Mouse (Mus musculus): ENCODE results near the gene Mat1a. TPM values are rescaled to one million over a fixed set of nuclear protein-coding genes. Genes with fewer than 3 reads are reported as not detected.

Mat1a gene
- not detected in 2 replicates for total RNA-seq (2017)

DNA sequence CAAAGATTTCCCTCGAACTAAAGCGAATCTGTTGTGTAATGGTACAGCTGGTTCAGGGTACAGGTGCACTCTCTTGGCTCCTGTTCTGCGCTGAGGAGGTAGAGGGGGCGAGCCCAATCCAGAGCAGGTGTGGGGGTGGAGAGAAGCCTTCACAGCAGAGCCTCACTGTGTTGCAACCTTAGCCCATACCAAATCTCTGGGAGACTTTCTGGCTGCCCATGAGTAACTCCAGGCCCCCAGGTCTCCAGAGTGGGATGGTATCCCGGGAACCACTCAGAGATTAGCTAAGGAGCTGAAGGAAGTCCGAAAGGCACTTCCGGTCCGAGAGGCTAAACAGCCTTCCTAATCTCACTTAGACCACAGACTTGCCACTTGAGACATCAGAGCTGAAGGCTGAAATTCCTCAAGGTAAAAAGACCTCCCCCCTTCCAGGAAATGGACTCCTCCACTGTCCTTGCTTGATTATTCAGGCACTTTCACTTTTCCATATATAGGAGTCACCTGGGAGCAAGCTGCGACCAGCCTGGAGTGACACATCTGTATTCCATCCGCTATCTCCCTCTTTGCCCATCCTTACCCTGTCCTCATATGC lies at the start of gene Mat1a:
TSS of gene Mat1a (plus strand) at position 183 of the 592 bp plus-strand sequence.
- no peak for ATAC-seq (ENCODE audit: extremely low read depth, insufficient number of reproducible peaks, low FRiP score, poor library complexity, severe bottlenecking)

DNA sequence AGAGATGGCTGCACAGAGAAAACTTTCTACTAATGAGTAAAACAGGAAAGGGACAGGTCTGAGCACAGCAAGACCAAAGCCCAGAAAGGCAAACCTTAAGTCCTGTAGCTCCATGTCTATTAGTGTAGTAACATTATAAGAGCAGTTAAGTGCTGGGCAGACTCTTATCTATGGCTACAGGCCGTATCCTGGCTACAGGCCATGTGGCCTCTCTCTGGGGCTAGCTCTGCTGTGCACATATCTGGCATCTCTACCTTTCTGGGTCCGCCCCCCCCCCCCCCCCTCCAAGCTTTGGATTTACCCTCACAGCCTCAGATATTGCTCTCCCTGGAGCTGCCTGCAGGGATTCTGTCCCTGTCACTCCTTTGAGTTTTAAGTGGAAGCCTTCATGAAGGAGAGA lies 39.7 kb upstream of the Mat1a start:
- ATAC-seq (ENCODE audit: extremely low read depth, insufficient number of reproducible peaks, low FRiP score, poor library complexity, severe bottlenecking): no peak

DNA sequence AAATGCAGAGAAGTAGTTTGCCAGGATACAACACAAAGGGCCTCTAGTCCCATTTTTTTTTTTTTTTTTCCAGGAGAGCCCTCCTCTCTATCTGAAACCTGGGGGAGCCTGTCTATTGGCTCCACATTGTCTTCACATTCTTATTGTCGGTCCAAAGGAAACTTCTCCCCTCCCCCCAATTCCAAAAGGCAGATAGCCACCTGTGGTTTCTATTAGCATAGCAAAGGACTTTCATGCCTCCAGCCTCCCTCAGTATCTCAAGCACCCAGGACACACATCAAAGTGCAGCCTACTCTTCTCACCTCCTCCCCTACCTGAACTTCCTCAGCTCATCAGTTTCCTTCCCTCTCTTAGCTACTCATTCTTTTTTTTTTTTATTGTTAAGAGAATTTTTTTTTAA lies 38.4 kb upstream of the Mat1a start:
- ATAC-seq (ENCODE audit: extremely low read depth, insufficient number of reproducible peaks, low FRiP score, poor library complexity, severe bottlenecking): no peak

DNA sequence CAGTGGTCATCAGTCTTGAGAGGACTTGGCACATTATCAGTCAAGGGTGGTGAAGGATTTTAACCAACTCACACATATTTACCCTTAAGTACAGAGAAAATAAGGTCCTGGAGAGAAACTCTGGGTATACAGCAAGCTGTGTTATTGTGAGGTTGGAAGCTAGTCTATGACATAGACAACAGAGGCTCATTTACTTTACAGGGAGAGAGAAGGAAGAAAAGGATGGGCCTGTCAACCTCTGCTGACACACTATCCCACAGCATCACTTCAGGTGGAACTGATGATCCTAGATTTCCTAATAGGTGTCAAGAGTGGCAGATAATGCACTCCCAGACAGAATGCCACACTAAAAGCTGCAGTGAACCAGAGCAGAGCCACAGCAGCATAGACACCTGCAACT lies 35.7 kb upstream of the Mat1a start, which contains the start of gene Dydc2:
TSS of gene Dydc2 (minus strand) at position 101 of the 400 bp plus-strand sequence.
- no peak for ATAC-seq (ENCODE audit: extremely low read depth, insufficient number of reproducible peaks, low FRiP score, poor library complexity, severe bottlenecking)

DNA sequence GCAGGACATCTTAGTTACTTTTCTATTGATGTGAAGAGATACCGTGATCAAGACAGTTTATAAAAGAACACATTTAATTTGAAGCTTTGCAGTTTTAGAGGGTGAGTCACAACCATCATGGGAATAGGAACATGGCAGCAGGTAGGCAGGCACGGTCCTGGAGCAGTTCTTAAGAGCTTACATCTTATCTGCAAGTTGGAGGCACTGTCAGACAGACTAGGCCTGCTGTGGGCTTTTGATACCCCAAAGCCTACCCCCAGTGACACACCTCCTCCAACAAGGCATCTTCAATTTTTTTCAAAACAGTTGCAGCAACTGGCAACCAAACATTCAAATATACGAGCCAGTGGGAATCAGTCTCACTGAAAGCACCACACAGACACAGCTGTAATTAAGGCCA lies 34.5 kb upstream of the Mat1a start:
- no peak for ATAC-seq (ENCODE audit: extremely low read depth, insufficient number of reproducible peaks, low FRiP score, poor library complexity, severe bottlenecking)

DNA sequence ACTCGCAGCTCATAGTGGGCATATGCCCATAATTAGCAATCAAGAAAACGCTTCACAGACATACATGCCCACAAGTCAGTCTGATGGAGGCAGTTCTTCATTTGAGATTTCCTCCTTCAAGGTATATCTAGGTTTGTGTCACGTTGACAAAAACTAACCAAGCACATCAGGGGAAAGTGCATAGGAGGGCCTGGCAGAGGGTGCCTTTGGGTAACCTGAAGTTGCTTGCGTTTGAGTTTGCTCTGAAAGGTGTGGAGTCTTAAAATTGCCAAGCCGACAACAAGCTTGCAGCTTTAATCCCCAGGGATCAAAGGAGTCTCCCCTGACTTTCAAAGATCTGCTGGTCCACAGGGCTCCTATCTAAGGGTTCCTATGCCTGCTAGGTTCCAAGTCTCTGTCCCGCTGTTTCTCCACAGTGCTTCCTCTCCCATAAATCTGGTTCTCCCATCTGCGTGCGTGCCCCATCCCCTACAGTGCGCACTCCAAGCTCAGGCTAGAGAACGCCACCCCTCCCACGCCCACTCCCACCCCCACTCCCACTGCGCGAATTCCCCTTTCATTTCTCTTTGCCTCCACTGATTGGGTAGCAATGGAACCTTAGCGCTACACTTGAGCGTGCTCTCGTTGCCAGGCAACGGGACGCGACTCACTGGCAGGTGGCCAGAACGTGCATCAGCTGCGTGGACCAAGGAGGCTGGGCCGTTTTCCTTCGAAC lies 32.4 kb upstream of the Mat1a start, which contains the start of gene Dydc1:
TSS of gene Dydc1 (plus strand) at position 683 of the 715 bp plus-strand sequence.
- ATAC-seq (ENCODE audit: extremely low read depth, insufficient number of reproducible peaks, low FRiP score, poor library complexity, severe bottlenecking): no peak

DNA sequence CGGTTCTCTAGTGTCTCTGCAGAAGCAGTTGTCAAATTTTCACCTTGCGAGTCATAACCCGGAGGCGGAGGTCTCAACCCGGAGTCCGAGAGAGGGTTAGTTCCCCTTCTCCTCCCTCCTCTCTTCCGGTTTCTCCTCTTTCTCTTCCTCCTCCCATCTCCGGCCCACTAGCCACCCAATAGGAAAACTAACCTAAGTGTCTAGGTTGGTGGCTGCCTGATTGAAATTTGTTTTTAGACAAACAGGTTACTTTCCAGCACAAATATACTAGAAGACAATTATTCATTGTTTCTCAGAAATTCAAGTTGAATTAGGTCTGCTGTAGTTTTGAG lies 31.9 kb upstream of the Mat1a start:
- ATAC-seq (ENCODE audit: extremely low read depth, insufficient number of reproducible peaks, low FRiP score, poor library complexity, severe bottlenecking): no peak

DNA sequence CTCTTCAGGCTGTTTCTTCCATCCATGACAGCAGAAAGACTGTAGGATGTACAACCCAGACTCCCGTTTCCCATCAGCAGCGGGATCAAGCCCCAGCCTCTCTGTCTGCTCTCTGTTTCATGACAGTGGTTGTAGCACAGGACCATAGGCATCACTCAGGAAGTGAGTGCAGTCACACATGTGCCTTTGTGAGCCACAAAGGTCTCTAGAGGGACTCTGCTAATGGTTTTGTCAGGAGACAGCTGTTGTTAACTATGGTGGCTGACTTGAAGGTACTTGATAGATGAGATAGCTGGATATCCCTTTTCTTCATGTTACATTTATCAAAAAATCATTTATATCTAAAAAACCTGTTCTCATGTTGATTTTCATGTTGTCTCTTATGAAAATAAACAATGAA lies 22.4 kb upstream of the Mat1a start:
- ATAC-seq (ENCODE audit: extremely low read depth, insufficient number of reproducible peaks, low FRiP score, poor library complexity, severe bottlenecking): no peak

DNA sequence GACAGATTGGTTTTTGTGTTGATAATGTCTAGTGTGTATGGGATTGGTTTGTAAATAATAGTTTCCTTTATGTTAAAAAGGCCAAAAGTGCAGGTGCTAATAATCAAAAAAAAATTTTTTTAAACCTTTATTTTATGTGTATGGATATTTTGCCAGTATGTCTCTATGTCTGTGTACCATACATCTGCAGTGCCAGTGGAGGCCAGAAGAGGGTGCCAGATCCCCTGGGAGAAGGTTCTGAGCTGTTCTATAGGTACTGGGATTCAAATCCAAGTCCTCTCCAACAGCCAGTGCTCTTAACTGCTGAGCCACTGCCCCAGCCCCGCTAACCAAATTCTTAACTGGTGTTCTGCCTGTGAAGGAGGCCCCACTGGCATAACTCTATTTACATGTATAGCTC lies 17.3 kb upstream of the Mat1a start:
- no peak for ATAC-seq (ENCODE audit: extremely low read depth, insufficient number of reproducible peaks, low FRiP score, poor library complexity, severe bottlenecking)

DNA sequence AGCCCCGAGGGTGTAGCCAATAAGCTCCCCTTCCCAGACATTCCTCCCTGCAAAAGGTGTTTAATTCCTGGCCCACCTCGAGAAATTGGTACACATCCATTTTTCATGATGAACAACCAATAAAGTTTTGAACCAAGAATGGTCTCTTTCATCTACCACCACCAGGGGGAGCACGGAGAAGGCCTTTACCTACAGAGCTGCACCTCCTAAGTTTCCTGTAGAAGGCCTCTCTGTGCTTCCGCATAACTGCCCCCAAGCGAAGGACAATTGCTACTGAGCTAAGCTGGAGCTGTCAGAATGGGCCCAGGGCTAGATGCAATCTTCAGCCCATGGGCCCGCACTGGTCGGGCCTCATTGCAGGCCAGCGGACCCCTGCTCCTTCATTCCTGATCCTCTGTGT lies 14.1 kb upstream of the Mat1a start:
- no peak for ATAC-seq (ENCODE audit: extremely low read depth, insufficient number of reproducible peaks, low FRiP score, poor library complexity, severe bottlenecking)

DNA sequence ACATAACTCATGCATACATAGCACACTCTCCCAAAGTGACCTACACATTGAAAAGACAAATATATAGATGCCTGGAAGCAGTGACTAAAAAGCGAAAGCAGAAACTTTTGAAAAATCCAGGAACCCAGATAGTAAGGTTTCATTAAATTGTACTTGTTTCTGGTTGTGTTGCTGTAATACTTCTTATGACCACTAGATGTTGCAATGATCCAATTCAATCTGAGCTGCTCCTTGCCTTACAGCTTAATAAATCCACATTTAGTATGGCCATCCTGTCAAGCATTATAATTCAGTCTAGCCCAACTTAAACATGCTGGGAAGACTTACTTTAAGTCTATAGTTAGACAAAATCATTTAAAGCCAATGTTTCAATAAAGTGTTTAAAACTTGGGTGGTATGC lies 10.7 kb upstream of the Mat1a start:
- ATAC-seq (ENCODE audit: extremely low read depth, insufficient number of reproducible peaks, low FRiP score, poor library complexity, severe bottlenecking): no peak

DNA sequence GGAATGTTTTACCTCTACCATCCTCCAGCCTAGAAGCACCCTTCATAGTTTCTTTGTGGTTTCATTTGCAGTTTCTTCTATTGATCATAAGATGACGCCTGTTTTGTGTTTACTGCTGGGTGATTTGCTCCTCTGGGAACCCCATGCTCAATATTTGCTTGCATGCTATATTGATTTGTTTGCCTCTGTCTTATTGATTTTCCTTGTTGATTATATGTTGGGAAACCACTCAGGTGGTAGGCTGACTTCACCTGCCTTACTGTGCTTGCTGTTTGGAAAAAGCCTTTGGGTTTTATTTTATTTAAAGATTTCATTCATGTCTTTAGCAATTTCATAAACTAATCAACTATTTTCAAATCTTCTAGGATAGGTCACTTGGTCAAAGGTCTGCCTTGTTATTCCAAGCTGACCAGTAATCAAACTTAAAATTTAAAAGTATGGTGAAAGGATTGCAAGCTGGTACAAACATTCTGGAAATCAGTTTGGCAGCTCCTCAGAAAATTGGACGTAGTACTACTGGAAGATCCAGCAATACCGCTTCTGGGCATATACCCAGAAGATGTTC lies 8.5 kb upstream of the Mat1a start:
- no peak for ATAC-seq (ENCODE audit: extremely low read depth, insufficient number of reproducible peaks, low FRiP score, poor library complexity, severe bottlenecking)

DNA sequence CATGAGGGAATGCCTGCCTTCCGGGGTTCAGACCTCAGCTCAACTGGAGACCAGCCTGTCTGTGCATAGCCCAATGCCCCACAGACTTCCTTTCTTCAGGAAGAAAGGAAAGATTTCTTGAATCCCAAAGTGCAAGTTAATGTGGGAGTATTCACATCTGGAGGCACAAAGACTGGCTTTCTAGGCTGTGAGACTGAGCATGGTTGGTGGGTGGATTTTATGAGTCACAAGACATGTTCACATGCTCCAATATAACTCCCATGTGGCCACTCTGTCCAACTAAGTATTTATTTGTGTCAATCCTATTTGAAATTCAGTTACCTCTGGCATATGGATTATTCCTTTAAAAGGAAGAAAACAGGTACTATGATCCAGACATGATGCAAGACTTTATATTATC lies 6.1 kb upstream of the Mat1a start:
- ATAC-seq (ENCODE audit: extremely low read depth, insufficient number of reproducible peaks, low FRiP score, poor library complexity, severe bottlenecking): no peak

DNA sequence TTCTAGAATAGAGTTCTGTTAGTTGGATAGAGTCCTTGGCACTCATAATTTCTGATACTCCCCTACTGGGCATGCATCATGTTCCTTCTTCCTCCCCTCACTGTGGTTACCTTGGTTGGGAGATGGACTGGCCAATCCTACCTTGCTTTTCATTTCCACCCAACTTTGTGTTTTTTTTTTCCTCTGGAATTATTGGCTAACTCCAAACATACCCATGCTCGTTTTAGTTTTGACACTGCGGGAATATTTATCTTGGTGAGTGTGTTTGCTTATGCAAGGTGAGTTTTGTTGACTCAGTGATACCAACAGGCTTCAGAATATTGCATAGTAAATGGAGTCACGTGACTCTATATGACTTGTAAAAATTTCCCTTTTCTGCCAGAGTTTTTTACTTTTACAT lies 4.1 kb upstream of the Mat1a start:
- ATAC-seq (ENCODE audit: extremely low read depth, insufficient number of reproducible peaks, low FRiP score, poor library complexity, severe bottlenecking): no peak

DNA sequence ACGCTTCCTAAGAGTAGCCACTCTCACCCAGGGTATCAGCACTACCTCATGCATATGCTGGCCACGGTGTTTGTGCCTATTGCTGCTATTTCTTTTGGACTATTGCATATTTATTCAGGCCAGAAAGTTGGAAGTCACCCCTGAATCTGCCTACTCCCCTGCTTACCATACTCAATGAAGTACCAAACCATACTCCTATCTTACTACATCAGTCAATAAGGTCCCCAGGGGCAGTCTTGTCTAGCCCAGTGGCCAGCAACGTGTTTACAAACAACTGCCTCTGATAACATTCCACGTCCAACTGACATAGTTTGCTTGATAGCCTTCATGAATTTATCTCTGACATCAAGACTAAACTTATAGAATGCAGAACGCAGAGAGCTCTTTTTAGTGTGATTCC lies 3.6 kb upstream of the Mat1a start:
- no peak for ATAC-seq (ENCODE audit: extremely low read depth, insufficient number of reproducible peaks, low FRiP score, poor library complexity, severe bottlenecking)

DNA sequence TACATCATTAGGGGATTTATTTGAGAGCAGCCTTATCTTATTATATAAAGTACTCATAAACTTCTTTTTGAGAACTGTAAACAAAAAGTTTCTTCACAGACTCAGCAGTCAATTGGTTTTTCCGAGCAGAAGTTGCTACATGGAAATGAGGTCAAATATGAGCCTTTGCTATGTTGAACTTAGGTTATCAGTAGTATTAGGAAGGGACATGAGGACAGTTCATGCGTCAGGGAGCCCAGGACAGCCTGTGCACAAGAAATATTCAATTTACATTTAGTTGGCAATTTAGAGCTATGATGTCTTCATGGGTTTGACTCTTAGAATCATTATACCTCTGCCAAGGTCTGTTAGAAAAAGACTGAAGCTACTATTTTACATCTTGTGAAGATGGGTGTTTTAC lies 2.6 kb upstream of the Mat1a start:
- no peak for ATAC-seq (ENCODE audit: extremely low read depth, insufficient number of reproducible peaks, low FRiP score, poor library complexity, severe bottlenecking)

DNA sequence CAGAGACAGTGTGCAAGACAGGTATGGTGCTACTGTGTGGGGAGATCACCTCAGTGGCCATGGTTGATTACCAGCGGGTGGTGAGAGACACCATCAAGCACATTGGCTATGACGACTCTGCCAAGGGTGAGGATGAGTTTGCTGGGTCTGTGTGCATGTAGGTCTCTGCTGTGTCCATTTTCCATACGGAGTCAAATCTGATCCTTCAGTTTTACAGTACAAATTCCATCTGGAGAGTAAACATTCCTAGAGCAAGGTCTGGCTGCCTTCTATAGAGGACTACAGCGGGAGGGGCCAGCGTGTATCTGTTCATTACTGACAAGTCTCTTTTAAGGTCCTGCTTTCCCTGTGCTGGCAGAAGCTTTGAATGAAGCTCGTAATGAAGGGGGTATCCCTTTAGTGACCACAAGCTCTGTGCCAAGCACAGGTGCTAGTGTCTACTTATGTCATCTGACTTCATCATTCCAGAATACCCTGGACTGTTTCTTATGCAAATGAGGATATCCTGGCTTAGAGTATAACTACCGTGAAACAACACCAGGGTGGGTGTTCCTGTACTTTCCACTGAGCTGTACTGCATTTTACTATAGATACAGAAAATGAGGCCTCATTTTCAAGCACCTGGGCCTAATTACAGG lies 6.3 kb downstream of the Mat1a start:
- no peak for ATAC-seq (ENCODE audit: extremely low read depth, insufficient number of reproducible peaks, low FRiP score, poor library complexity, severe bottlenecking)

DNA sequence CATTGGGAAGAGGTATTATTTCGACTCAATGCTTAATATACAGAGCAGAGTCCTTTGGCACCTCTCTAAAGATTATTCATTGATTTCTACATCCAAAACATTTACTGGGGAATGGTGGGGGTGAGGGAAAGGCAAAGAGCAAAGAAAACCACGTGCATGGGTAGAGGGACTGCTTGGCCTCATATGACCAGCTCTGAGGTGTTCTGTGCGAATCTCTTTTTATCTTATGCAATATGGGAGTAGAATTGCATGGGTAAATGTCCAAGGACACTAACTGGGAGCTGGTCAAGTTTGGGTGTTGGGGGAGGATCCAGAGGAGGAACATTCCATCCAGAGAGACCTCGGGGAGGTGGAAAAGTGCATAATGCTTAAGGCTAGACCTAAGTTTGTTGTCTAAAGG lies 8.1 kb downstream of the Mat1a start:
- ATAC-seq (ENCODE audit: extremely low read depth, insufficient number of reproducible peaks, low FRiP score, poor library complexity, severe bottlenecking): no peak

DNA sequence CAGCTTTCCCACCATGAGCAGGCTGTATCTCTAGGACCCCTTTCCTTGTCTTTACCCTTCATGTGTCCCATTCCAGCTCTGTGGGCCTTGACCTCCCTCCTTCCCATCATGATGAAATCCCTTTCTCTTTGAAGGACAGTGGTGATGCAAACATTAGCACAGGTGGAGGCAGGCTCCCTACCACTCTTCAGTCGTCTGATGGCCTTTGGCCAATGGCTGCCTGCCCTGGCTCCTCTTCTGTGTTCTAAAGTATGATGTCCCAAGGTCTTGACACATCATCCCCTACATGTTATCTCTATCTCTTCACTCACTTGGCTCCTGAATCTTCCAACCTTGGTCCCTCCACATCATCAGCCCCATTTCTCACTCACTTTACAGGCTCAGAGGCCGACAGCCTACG lies 11.4 kb downstream of the Mat1a start:
- no peak for ATAC-seq (ENCODE audit: extremely low read depth, insufficient number of reproducible peaks, low FRiP score, poor library complexity, severe bottlenecking)

DNA sequence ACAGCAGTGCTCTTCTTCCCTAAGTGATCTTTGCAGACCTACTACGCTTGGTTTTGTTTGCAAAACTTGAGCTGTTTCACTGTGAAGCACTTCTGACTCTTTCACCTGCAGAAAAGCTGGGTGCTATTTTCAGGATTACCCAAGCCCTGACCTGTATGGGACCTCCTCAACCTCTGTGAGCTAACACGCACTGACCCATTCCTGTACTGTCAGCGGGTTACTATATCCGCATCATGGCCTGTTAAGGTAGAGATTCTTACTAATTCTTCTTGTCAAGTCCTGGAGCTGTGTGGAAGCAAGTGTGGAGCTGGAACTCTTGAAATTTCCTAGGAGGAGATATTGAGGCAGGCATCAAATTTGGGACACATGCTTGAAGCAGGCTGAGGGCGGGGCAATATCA lies 19.8 kb downstream of the Mat1a start:
- no peak for ATAC-seq (ENCODE audit: extremely low read depth, insufficient number of reproducible peaks, low FRiP score, poor library complexity, severe bottlenecking)

All from neutrophil, adult 5-6 weeks (primary cell).